Mouse (Mus musculus): ENCODE measurements around the gene Pm20d1. TPM values are rescaled to one million over a fixed set of nuclear protein-coding genes. Genes with fewer than 3 reads are reported as not detected.

The Pm20d1 gene
- polyA plus RNA-seq, 2 experiments: 2.0 to 3.4 TPM

- Histone ChIP-seq H3K27ac (no peak overlapping the region), H3K36me3 (replicated peaks; ENCODE audit: control insufficient read depth, insufficient read depth, low read depth) (no peaks in the 10 kb centered on the region), H3K4me2 (ENCODE audit: low read depth) (no peak overlapping the region), H3K9ac (replicated peaks) (no peak overlapping the region), H3K27me3 (ENCODE audit: control insufficient read depth, insufficient read depth, low read length) (peaks cover 10% of the 10 kb centered on the region), H3K4me1 (replicated peaks; ENCODE audit: control insufficient read depth in 2 of 2, insufficient read depth in 2 of 2, low read length in 1 of 2) (no peaks in the 10 kb centered on the region; a peak in 1 of 4 replicates), H3K4me3 (ENCODE audit: insufficient read depth in 1 of 2, low read depth in 2 of 2, low read length in 2 of 2) (no peak overlapping the region), H3K9me3 (ENCODE audit: control insufficient read depth, low read length) (no peaks in the 10 kb centered on the region)
- DNase-seq (ENCODE audit: low read depth in 3 of 3, low spot score in 3 of 3) (no peak), ATAC-seq (ENCODE audit: insufficient read depth) (no peak)
- no peak for TF ChIP-seq CTCF (IDR thresholded peaks at IDR 0.05; ENCODE audit: low read depth)
- no peak for TF ChIP-seq EP300 (IDR thresholded peaks at IDR 0.05; ENCODE audit: low read depth)
- WGBS (ENCODE audit: insufficient replicate concordance): 47% methylated on average over 3 of the region's 3 CpGs
Observed at GRCm38 (mm10) chr1:131794591-131794990, 2.6 kb upstream of the Pm20d1 start.

- 64% methylated on average over 3 of the region's 3 CpGs for WGBS (ENCODE audit: insufficient replicate concordance)
- DNase-seq (ENCODE audit: low read depth in 3 of 3, low spot score in 3 of 3): no peak
- TF ChIP-seq EP300 (IDR thresholded peaks at IDR 0.05; ENCODE audit: low read depth): no peak
- no peak for TF ChIP-seq CTCF (IDR thresholded peaks at IDR 0.05; ENCODE audit: low read depth)
Observed at GRCm38 (mm10) chr1:131795171-131795570, 2.0 kb upstream of the Pm20d1 start.

GRCm38 (mm10) chr1:131800001-131800400 lies 2.8 kb downstream of the Pm20d1 start:
- no peak overlapping the region for H3K9ac ChIP-seq (replicated peaks)
- ATAC-seq (ENCODE audit: insufficient read depth) (no peak), DNase-seq (ENCODE audit: low read depth in 3 of 3, low spot score in 3 of 3) (no peak)
- H3K4me1 ChIP-seq (replicated peaks; ENCODE audit: control insufficient read depth in 2 of 2, insufficient read depth in 2 of 2, low read length in 1 of 2): no peaks in the 10 kb centered on the region; a peak in 1 of 4 replicates
- no peak overlapping the region for H3K4me2 ChIP-seq (ENCODE audit: low read depth)
- H3K36me3 ChIP-seq (replicated peaks; ENCODE audit: control insufficient read depth, insufficient read depth, low read depth): no peaks in the 10 kb centered on the region
- H3K27ac ChIP-seq: no peak overlapping the region
- H3K4me3 ChIP-seq (ENCODE audit: insufficient read depth in 1 of 2, low read depth in 2 of 2, low read length in 2 of 2): no peak overlapping the region
- H3K9me3 ChIP-seq (ENCODE audit: control insufficient read depth, low read length): no peaks in the 10 kb centered on the region
- no peak for TF ChIP-seq EP300 (IDR thresholded peaks at IDR 0.05; ENCODE audit: low read depth)
- no peak for TF ChIP-seq CTCF (IDR thresholded peaks at IDR 0.05; ENCODE audit: low read depth)
- WGBS (ENCODE audit: insufficient replicate concordance): 30% methylated on average over 1 of the region's 1 CpGs
- H3K27me3 ChIP-seq (ENCODE audit: control insufficient read depth, insufficient read depth, low read length): peaks cover 10% of the 10 kb centered on the region

More at GRCm38 (mm10) chr1:131795171-131795570, 2.0 kb upstream of the Pm20d1 start:
- H3K36me3 ChIP-seq (replicated peaks; ENCODE audit: control insufficient read depth, insufficient read depth, low read depth): no peaks in the 10 kb centered on the region
- no peak overlapping the region for H3K9ac ChIP-seq (replicated peaks)
- H3K27me3 ChIP-seq (ENCODE audit: control insufficient read depth, insufficient read depth, low read length): peaks cover 10% of the 10 kb centered on the region
- no peak overlapping the region for H3K4me2 ChIP-seq (ENCODE audit: low read depth)
- H3K27ac ChIP-seq: no peak overlapping the region
- no peaks in the 10 kb centered on the region; a peak in 1 of 4 replicates for H3K4me1 ChIP-seq (replicated peaks; ENCODE audit: control insufficient read depth in 2 of 2, insufficient read depth in 2 of 2, low read length in 1 of 2)
- H3K9me3 ChIP-seq (ENCODE audit: control insufficient read depth, low read length): no peaks in the 10 kb centered on the region
- no peak for ATAC-seq (ENCODE audit: insufficient read depth)
- H3K4me3 ChIP-seq (ENCODE audit: insufficient read depth in 1 of 2, low read depth in 2 of 2, low read length in 2 of 2): no peak overlapping the region

- Histone ChIP-seq H3K4me2 (ENCODE audit: low read depth) (no peak overlapping the region), H3K27ac (no peak overlapping the region), H3K4me3 (ENCODE audit: insufficient read depth in 1 of 2, low read depth in 2 of 2, low read length in 2 of 2) (no peak overlapping the region), H3K9ac (replicated peaks) (no peak overlapping the region), H3K36me3 (replicated peaks; ENCODE audit: control insufficient read depth, insufficient read depth, low read depth) (no peaks in the 10 kb centered on the region), H3K27me3 (ENCODE audit: control insufficient read depth, insufficient read depth, low read length) (peaks cover 10% of the 10 kb centered on the region), H3K9me3 (ENCODE audit: control insufficient read depth, low read length) (no peaks in the 10 kb centered on the region), H3K4me1 (replicated peaks; ENCODE audit: control insufficient read depth in 2 of 2, insufficient read depth in 2 of 2, low read length in 1 of 2) (no peaks in the 10 kb centered on the region; a peak in 1 of 4 replicates)
- 74% methylated on average over 8 of the region's 8 CpGs for WGBS (ENCODE audit: insufficient replicate concordance)
- DNase-seq (ENCODE audit: low read depth in 3 of 3, low spot score in 3 of 3): no peak
- no peak for ATAC-seq (ENCODE audit: insufficient read depth)
- TF ChIP-seq CTCF (IDR thresholded peaks at IDR 0.05; ENCODE audit: low read depth) (no peak), EP300 (IDR thresholded peaks at IDR 0.05; ENCODE audit: low read depth) (no peak)
Observed at GRCm38 (mm10) chr1:131801071-131801470, 3.9 kb downstream of the Pm20d1 start.

- DNase-seq (ENCODE audit: low read depth in 3 of 3, low spot score in 3 of 3) (no peak), ATAC-seq (ENCODE audit: insufficient read depth) (no peak)
- Histone ChIP-seq H3K4me1 (replicated peaks; ENCODE audit: control insufficient read depth in 2 of 2, insufficient read depth in 2 of 2, low read length in 1 of 2) (no peaks in the 10 kb centered on the region), H3K27me3 (ENCODE audit: control insufficient read depth, insufficient read depth, low read length) (peaks cover 2% of the 10 kb centered on the region), H3K4me3 (ENCODE audit: insufficient read depth in 1 of 2, low read depth in 2 of 2, low read length in 2 of 2) (no peak overlapping the region), H3K36me3 (replicated peaks; ENCODE audit: control insufficient read depth, insufficient read depth, low read depth) (no peaks in the 10 kb centered on the region), H3K27ac (no peak overlapping the region), H3K9me3 (ENCODE audit: control insufficient read depth, low read length) (no peaks in the 10 kb centered on the region), H3K9ac (replicated peaks) (no peak overlapping the region), H3K4me2 (ENCODE audit: low read depth) (no peak overlapping the region)
- 63% methylated on average over 5 of the region's 5 CpGs for WGBS (ENCODE audit: insufficient replicate concordance)
- no peak for TF ChIP-seq EP300 (IDR thresholded peaks at IDR 0.05; ENCODE audit: low read depth)
- no peak for TF ChIP-seq CTCF (IDR thresholded peaks at IDR 0.05; ENCODE audit: low read depth)
Observed at GRCm38 (mm10) chr1:131802652-131803051, 5.5 kb downstream of the Pm20d1 start.
